Mouse (Mus musculus) midbrain, embryonic 10.5 days (tissue): Measurements from ENCODE around the gene Pi16. TPM values are rescaled to one million over a fixed set of nuclear protein-coding genes. Genes with fewer than 3 reads are reported as not detected.
"Not testable (repeated sequence)": the region's sequence is repeated elsewhere in the genome, so short reads cannot be mapped to it uniquely, and the experiment has no call there.

Source experiments
- DNase-seq: peaks from one replicate; pipeline ENCODE4 v3.0.0-alpha.2; 2017; ENCODE audit warnings: low spot score
- H3K27ac ChIP-seq: fragments of 300-500 bp; sonication (generic); replicated peaks from 2 replicates; pipeline ENCODE4 v1.5.1; 2016; ENCODE audit warnings: mild to moderate bottlenecking
- H3K27me3 ChIP-seq: fragments of 300-500 bp; sonication (generic); 2 replicates; pipeline ENCODE4 v1.6.1; 2016; ENCODE audit warnings: low read depth, mild to moderate bottlenecking; ENCODE audit not compliant: poor library complexity, severe bottlenecking
- H3K36me3 ChIP-seq: fragments of 300-500 bp; sonication (generic); 2 replicates; pipeline ENCODE4 v1.6.1; 2016; ENCODE audit warnings: mild to moderate bottlenecking, moderate library complexity
- H3K4me1 ChIP-seq: fragments of 300-500 bp; sonication (generic); 2 replicates; pipeline ENCODE4 v1.6.1; 2016
- H3K4me3 ChIP-seq: fragments of 300-500 bp; sonication (generic); 2 replicates; pipeline ENCODE4 v1.5.1; 2016; ENCODE audit warnings: mild to moderate bottlenecking, moderate library complexity
- H3K9me3 ChIP-seq: fragments of 300-500 bp; sonication (generic); replicated peaks from 2 replicates; pipeline ENCODE4 v1.6.1; 2016; ENCODE audit warnings: mild to moderate bottlenecking
- WGBS: fragments of 180-500 bp; shearing (Covaris S2); methylation state at CpG from one replicate; pipeline ENCODE4 v1.1.7; 2016; 5-methylcytosine and 5-hydroxymethylcytosine counted together
- polyA plus RNA-seq: library from polyadenylated mRNA; unstranded; fragments of >200 nt; fragmentation: Nextera tagmentation; extraction: Ambion mirVana; gene quantifications from 2 replicates; pipeline ENCODE4 v1.2.1, GENCODE M21; 2016

The Pi16 gene
- 0.75 and 0.82 TPM in 2 replicates for polyA plus RNA-seq

GRCm38 (mm10) chr17:29317380-29317779 is at the start of gene Pi16:
Gene Pi16, plus strand, starts transcription at chr17:29317680.
- not testable (repeated sequence) for H3K9me3 ChIP-seq, H3K4me3 ChIP-seq, DNase-seq, H3K36me3 ChIP-seq
- H3K27ac ChIP-seq = peak within 1 kb of the TSS; percentile 55
- peaks cover 44% of the 10 kb centered on the region for H3K4me1 ChIP-seq
- peaks cover 37% of the 10 kb centered on the region for H3K27me3 ChIP-seq
- 89% methylated on average over 3 of the region's 3 CpGs for WGBS

GRCm38 (mm10) chr17:29267931-29268681 is 49.4 kb upstream of the Pi16 start:
- Histone ChIP-seq H3K27me3 (no peaks in the 10 kb centered on the region), H3K9me3 (no peaks in the 10 kb centered on the region), H3K4me1 (peaks cover 32% of the 10 kb centered on the region), H3K4me3 (peak overlapping the region; percentile 93), H3K27ac (peak overlapping the region; percentile 94), H3K36me3 (no peaks in the 10 kb centered on the region)
- 61% methylated on average over 6 of the region's 6 CpGs for WGBS
- DNase-seq = no peak

- under 1% methylated on average over 62 of the region's 63 CpGs for WGBS
- no peaks in the 10 kb centered on the region for H3K9me3 ChIP-seq
- H3K36me3 ChIP-seq = no peaks in the 10 kb centered on the region
- peak; percentile 97 for DNase-seq
- peaks cover 31% of the 10 kb centered on the region for H3K4me1 ChIP-seq
- no peaks in the 10 kb centered on the region for H3K27me3 ChIP-seq
- H3K4me3 ChIP-seq = peak within 1 kb of the TSS; percentile 93
- H3K27ac ChIP-seq = peak within 1 kb of the TSS; percentile 94
Measured at GRCm38 (mm10) chr17:29268682-29269348, 48.7 kb upstream of the Pi16 start, which contains the start of gene BC004004. Gene BC004004, plus strand, starts transcription at chr17:29268788.

- WGBS = 29% methylated on average over 10 of the region's 10 CpGs
- Histone ChIP-seq H3K4me1 (peaks cover 27% of the 10 kb centered on the region), H3K27ac (peak overlapping the region; percentile 94), H3K9me3 (no peaks in the 10 kb centered on the region), H3K4me3 (peak overlapping the region; percentile 93), H3K27me3 (no peaks in the 10 kb centered on the region), H3K36me3 (no peaks in the 10 kb centered on the region)
- no peak for DNase-seq
Measured at GRCm38 (mm10) chr17:29269349-29269706, 48.2 kb upstream of the Pi16 start.

GRCm38 (mm10) chr17:29270148-29270698 is 47.3 kb upstream of the Pi16 start:
- H3K4me3 ChIP-seq = peak overlapping the region; percentile 93; the same call in 1 of the 2 replicates

GRCm38 (mm10) chr17:29273156-29273555 is 44.3 kb upstream of the Pi16 start:
- peaks cover 20% of the 10 kb centered on the region for H3K4me1 ChIP-seq
- no peak for DNase-seq
- H3K27me3 ChIP-seq = no peaks in the 10 kb centered on the region
- 81% methylated on average over 7 of the region's 7 CpGs for WGBS
- no peaks in the 10 kb centered on the region for H3K9me3 ChIP-seq
- H3K36me3 ChIP-seq = peaks cover 4% of the 10 kb centered on the region; the same call in 1 of the 2 replicates
- H3K27ac ChIP-seq = no peak overlapping the region
- H3K4me3 ChIP-seq = no peak overlapping the region

More at GRCm38 (mm10) chr17:29270148-29270698, 47.3 kb upstream of the Pi16 start:
- WGBS = 94% methylated on average over 9 of the region's 9 CpGs
- Histone ChIP-seq H3K27ac (no peak overlapping the region), H3K36me3 (no peaks in the 10 kb centered on the region), H3K9me3 (no peaks in the 10 kb centered on the region), H3K27me3 (no peaks in the 10 kb centered on the region), H3K4me1 (peaks cover 22% of the 10 kb centered on the region)
- DNase-seq = no peak

- 87% methylated on average over 11 of the region's 11 CpGs for WGBS
Measured at GRCm38 (mm10) chr17:29273889-29274288, 43.6 kb upstream of the Pi16 start.

GRCm38 (mm10) chr17:29280422-29280821 is 37.1 kb upstream of the Pi16 start:
- Histone ChIP-seq H3K4me3 (no peak overlapping the region), H3K27me3 (no peaks in the 10 kb centered on the region), H3K4me1 (peaks cover 10% of the 10 kb centered on the region), H3K9me3 (peaks cover 2% of the 10 kb centered on the region; the same call in 1 of the 2 replicates), H3K36me3 (peaks cover 46% of the 10 kb centered on the region), H3K27ac (no peak overlapping the region)
- no peak for DNase-seq
- 92% methylated on average over 5 of the region's 5 CpGs for WGBS

More at GRCm38 (mm10) chr17:29273889-29274288, 43.6 kb upstream of the Pi16 start:
- H3K36me3 ChIP-seq = peaks cover 8% of the 10 kb centered on the region
- DNase-seq = no peak
- peaks cover 17% of the 10 kb centered on the region for H3K4me1 ChIP-seq
- no peak overlapping the region for H3K4me3 ChIP-seq
- no peaks in the 10 kb centered on the region for H3K9me3 ChIP-seq
- no peak overlapping the region for H3K27ac ChIP-seq
- no peaks in the 10 kb centered on the region for H3K27me3 ChIP-seq

GRCm38 (mm10) chr17:29281541-29281940 is 35.9 kb upstream of the Pi16 start:
- H3K27ac ChIP-seq = no peak overlapping the region
- peaks cover 10% of the 10 kb centered on the region; the same call in 1 of the 2 replicates for H3K9me3 ChIP-seq
- WGBS = 91% methylated on average over 5 of the region's 5 CpGs
- H3K27me3 ChIP-seq = no peaks in the 10 kb centered on the region
- H3K4me1 ChIP-seq = peaks cover 10% of the 10 kb centered on the region
- H3K36me3 ChIP-seq = peaks cover 56% of the 10 kb centered on the region
- no peak overlapping the region for H3K4me3 ChIP-seq
- DNase-seq = no peak

GRCm38 (mm10) chr17:29282216-29282952 is 35.1 kb upstream of the Pi16 start:
- peaks cover 10% of the 10 kb centered on the region for H3K4me1 ChIP-seq
- no peak overlapping the region for H3K4me3 ChIP-seq
- DNase-seq = no peak
- H3K27me3 ChIP-seq = no peaks in the 10 kb centered on the region
- 0 out of 2 replicates have a peak overlapping the region, but pooled peaks have one; percentile 3 for H3K27ac ChIP-seq
- H3K36me3 ChIP-seq = peaks cover 61% of the 10 kb centered on the region
- peaks cover 11% of the 10 kb centered on the region; the same call in 1 of the 2 replicates for H3K9me3 ChIP-seq
- WGBS = 70% methylated on average over 21 of the region's 21 CpGs

GRCm38 (mm10) chr17:29291793-29292192 is 25.7 kb upstream of the Pi16 start:
- Histone ChIP-seq H3K4me3 (no peak overlapping the region), H3K27ac (no peak overlapping the region), H3K9me3 (no peaks in the 10 kb centered on the region), H3K27me3 (no peaks in the 10 kb centered on the region), H3K4me1 (peaks cover 3% of the 10 kb centered on the region; the same call in 1 of the 2 replicates), H3K36me3 (peaks cover 38% of the 10 kb centered on the region)
- WGBS = 88% methylated on average over 7 of the region's 7 CpGs
- DNase-seq = no peak

GRCm38 (mm10) chr17:29292996-29293395 is 24.5 kb upstream of the Pi16 start:
- 92% methylated on average over 3 of the region's 3 CpGs for WGBS
- peaks cover 47% of the 10 kb centered on the region for H3K36me3 ChIP-seq

More at GRCm38 (mm10) chr17:29292996-29293395, 24.5 kb upstream of the Pi16 start:
- Histone ChIP-seq H3K9me3 (no peaks in the 10 kb centered on the region), H3K27me3 (no peaks in the 10 kb centered on the region), H3K4me3 (no peak overlapping the region), H3K27ac (no peak overlapping the region), H3K4me1 (peaks cover 3% of the 10 kb centered on the region; the same call in 1 of the 2 replicates)
- no peak for DNase-seq
